Mouse (Mus musculus) ES-E14 (cell line): Measurements from ENCODE around the gene Ccdc127.

Source experiments
- CHD2 ChIP-seq: IDR thresholded peaks from 2 replicates; pipeline ENCODE4 v1.6.1; 2014; ENCODE audit warnings: mild to moderate bottlenecking, low read depth, low read length, inconsistent platforms
- MAFK ChIP-seq: IDR thresholded peaks from 2 replicates; pipeline ENCODE4 v1.6.1; 2014; ENCODE audit warnings: mild to moderate bottlenecking, low read depth, low read length, inconsistent platforms; ENCODE audit not compliant: insufficient read depth
- ZC3H11A ChIP-seq: IDR thresholded peaks from 2 replicates; pipeline ENCODE4 v1.6.1; 2012; ENCODE audit warnings: low read depth, mild to moderate bottlenecking, inconsistent platforms, low read length, borderline replicate concordance
- ZNF384 ChIP-seq: IDR thresholded peaks from 2 replicates; pipeline ENCODE4 v1.6.1; 2012; ENCODE audit warnings: low read depth, low read length, inconsistent platforms

GRCm38 (mm10) chr13:74316789-74317169 lies 33.3 kb upstream of the Ccdc127 start:
- TF ChIP-seq MAFK (no peak), ZC3H11A (no peak), ZNF384 (no peak), CHD2 (no peak)
